Mouse (Mus musculus) layer of hippocampus, adult 18-20 months (tissue): ENCODE measurements at regions not wholly inside any gene's neighbourhood (a gene's known extent, or its start where the extent isn't known, plus 50 kb on each side); places are given as distances from the start of the nearest gene placed in this dataset.

ENCODE experiments used
- DNase-seq, 2 experiments: peaks; one replicate each; pipeline ENCODE4 v3.0.0; 2022; ENCODE audit warnings: low spot score in 2 of 2
- microRNA-seq, 2 experiments: library from miRNA; unstranded; fragments of <30 nt; microRNA quantifications; one replicate each; pipeline ENCODE4 v1.2.0; 2021

- DNase-seq: no peak
Measured at GRCm38 (mm10) chr19:35263101-35263500, 340.9 kb downstream of the Kif20b start.

GRCm38 (mm10) chr19:35278395-35278794 lies 356.2 kb downstream of the Kif20b start:
- DNase-seq: no peak

GRCm38 (mm10) chr19:35282775-35283447 lies 360.8 kb downstream of the Kif20b start:
- peak in 1 of 2 experiments; percentile 27 for DNase-seq

- peak in 1 of 2 experiments; percentile 5 for DNase-seq
Measured at GRCm38 (mm10) chr19:35298846-35299245, 376.7 kb downstream of the Kif20b start.

- peak in 1 of 2 experiments; percentile 14 for DNase-seq
Measured at GRCm38 (mm10) chr19:35302723-35303270, 380.6 kb downstream of the Kif20b start.

Small RNA genes lying in the stretch of these regions (microRNA-seq; reads per million reads assigned to microRNA genes)
- 0 reads per million in 2 experiments for gene Gm23075
